Mouse (Mus musculus): ENCODE measurements around the gene Ttc7b.

The Ttc7b gene

DNA sequence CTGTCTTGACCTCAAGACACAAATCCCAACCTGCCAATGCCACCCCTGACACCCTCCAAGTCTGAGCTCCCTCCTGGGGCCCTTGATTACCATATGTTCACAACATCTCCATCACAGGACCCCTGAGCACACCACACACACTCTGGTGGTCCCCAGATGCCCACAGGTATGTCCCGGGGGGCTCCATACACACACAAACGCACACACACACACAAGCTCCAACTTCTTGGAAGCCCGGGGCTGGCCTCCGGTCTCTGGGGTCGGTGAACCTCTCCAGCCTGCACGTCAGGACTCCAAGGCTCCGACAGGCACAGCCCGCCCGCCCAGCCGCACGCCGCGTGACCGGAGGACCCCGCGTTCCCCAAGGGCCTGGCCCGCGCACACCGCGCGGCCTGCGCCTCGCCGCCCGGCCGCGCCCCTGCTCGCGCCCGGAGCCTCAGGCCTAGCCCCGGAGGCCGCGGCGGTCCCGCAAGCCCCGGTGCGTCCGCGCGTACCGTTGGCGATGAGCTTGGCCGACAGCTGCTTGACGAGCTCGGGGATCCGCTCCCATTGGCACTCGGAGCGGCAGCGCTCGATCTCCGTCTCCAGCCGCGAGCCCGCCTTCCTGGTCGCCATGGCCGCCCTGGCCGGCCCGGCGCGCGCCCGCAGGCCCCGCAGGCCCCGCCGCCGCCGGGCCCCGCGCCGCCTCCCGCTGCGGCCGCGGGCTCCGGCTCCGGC lies 391 bp downstream of the Ttc7b start:
- DNase-seq (ENCODE audit: low spot score), result peak; percentile 11

DNA sequence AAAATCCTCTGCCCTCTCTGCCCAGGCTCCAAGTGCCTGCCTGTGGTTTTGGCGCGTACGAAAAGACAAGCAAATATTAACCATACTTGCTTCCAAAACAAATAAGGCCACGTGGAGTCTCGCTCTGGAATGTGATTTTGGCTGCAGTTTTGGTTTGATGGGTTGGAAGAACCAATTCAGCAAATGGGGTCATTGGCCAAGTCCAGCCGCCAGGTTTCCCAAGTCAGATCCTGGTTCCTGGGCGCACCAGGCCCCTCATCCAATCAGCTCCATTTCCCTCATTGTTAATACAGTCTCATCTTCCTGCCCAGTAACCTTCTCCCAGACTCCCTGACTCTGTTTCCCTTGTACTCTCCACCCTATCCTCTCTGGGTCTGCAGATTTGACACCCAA lies 946 bp downstream of the Ttc7b start:
- no peak for DNase-seq (ENCODE audit: low spot score)

DNA sequence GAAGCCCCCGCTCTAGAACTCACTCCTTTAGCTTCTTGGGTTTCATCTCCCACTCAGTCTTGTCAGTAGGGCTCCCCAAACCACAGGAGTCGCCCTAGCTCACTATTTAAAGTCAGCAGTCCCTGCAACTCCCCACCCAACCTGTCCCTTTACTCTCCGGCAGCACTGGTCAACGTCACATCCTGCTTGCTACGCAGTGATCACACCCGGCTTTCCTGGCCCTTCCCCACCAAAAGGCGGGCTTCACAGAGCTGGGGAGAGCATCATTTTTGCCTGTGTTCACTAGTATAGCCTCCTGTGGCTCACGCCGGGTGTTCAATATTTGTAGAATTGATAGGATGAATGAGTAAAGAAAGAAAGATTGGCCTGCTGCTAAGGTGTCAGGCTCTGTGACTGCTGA lies 3.3 kb downstream of the Ttc7b start:
- DNase-seq (ENCODE audit: low spot score), result no peak

DNA sequence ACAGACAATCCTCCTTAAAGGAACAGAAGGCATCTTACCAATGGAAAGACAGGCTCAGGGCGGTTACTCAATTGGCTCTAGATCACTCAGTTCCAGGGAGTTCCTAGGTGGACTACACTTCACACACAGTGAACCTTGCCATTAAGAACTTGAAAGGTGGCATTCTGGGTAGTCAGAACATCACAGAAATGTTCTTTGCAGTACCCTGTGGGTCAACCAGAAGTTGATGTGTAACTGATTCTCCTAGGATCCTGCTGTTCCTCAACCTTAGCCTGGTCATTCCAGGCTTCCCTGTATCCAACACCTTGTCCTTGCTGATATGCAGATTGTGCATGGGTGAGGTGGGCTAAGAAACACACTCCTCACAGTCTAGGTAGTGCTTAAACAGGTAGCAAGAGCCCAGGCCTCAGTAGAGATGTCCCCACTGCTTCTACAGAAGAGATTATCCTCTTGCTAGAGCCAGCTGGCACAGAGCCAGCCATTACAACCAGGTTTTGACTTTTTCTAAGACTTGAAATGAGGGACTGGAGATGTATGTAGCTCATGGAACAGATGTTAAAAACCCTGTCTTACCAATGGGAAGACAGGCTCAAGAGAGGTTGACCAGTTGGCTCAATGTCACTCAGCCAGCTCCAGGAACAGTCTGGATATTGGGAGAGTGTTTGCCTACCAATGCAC lies 4.3 kb downstream of the Ttc7b start:
- no peak for DNase-seq (ENCODE audit: low spot score)

DNA sequence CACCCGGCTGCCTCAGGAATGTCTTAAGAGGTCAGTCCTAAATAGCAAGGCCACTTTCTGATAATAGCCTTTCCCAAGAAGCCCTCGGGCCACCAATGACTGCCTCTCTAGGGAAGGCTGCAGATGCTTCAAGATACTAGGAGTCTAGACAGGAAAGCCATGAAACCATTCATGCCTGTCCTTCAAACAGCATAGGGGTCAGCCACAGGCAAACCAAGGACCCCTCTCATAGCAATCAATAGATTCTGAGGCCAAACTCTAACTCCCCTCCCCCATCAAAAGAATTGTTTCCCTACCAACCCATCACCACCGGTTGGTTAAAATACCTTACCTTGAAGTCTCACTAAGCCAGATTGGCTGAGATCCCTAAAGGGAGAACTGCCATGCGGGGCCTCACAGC lies 5.1 kb downstream of the Ttc7b start:
- no peak for DNase-seq (ENCODE audit: low spot score)

DNA sequence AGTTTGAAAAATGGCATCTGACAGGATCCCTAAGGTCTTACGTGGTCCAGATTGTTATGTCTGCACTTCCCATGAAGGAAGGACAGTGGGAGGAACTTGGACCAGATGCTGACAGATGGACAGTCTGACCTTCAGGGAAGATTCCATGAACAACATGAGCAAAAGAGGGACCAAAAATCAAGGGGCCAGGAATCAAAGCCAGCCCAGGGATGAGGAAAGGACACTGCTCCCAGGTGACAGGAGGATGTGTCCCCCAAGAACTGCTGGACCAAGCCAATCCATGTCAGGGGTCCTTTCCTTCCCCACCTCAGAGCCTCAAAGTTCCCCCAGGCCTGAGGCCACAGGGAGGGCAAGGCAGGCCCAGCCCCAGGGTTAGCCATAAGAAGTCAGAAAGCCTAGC lies 6.0 kb downstream of the Ttc7b start:
- no peak for DNase-seq (ENCODE audit: low spot score)

DNA sequence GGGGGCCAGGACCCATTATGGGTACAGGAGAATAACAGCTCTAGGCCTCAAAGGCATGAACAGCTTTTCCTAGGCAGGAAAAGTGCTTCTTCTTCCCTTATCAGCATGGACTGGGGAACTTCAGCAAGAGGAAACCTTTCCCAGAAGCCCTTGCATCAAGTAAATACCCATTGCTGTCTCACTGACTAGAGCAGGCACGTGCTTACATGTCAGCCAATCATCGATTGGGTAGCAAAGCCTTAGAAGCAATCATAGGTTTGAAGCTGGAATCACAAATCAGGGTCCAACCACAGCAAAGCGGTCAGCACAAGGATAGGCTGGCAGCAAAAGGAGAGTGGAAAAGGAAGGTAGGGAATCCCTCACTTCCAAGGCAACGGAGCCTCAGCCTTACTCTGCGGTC lies 7.5 kb downstream of the Ttc7b start:
- no peak for DNase-seq (ENCODE audit: low spot score)

DNA sequence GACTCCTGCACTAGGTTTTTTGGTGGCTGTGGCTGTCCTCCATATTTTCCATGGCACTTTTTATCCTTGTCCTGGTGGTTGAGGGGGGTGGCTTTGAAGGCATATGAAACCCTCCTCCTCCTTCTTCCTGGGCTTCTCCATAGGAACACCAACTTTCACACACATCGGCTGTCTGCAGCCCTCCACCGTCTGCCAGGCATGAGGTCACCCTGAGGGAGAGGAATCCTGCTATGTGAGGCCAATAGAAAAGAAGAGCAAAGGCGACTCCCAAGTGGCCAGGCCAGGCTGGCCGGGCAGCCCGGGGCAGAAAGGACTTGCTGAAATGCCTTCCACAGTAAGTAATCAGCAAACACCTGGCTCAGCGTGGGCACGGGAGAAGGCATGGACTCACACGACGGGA lies 8.0 kb downstream of the Ttc7b start:
- DNase-seq (ENCODE audit: low spot score), result no peak

DNA sequence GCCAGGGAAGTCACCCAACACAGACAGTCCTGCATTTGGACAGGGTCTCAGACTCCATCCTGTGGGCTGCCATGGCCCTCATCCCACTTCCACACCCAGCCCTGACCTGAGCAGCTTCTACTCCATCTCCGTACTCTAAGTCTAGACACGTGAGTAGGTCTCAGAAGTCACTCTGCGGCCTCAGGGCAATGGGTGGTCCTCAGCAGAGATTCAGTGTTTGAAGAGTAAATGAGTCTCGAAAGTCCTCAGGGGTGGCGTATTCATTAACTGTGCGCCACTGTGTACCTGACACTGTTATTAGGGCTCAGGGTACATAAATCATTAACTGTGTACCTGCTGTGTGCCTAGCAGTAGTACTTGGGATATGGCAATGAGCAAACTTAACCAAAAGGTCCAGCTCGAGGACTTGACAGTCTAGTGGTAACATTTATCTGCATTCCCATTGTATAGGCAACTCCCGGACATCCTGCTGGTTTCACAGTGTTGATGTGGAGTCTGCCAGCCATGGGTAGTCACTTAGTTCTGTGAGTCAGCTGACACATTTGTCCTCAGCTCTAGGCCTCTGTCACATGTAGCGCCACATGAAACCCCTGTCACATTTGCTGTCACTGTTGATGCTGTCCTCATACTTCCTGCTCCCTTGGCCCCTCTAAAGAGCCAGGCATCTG lies 10.9 kb downstream of the Ttc7b start:
- DNase-seq (ENCODE audit: low spot score), result no peak

DNA sequence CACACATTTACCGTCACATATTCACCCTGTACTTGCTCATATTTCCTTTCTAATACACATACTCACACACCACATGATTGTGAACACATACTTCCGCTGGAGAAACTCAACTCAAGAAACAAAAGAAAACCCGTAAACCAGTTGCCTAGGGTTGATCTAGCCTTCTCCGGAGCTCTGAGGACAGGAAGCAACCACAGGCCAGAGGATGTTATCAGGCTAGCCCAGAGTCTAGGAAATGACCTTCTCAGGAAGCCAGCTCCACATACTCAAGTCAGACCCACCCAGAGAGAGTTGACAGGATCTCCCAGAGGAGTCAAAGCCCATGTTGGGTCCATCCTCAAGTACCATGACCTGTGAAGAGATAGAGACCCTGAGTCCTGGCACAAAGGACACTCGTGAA lies 12.0 kb downstream of the Ttc7b start:
- no peak for DNase-seq (ENCODE audit: low spot score)

DNA sequence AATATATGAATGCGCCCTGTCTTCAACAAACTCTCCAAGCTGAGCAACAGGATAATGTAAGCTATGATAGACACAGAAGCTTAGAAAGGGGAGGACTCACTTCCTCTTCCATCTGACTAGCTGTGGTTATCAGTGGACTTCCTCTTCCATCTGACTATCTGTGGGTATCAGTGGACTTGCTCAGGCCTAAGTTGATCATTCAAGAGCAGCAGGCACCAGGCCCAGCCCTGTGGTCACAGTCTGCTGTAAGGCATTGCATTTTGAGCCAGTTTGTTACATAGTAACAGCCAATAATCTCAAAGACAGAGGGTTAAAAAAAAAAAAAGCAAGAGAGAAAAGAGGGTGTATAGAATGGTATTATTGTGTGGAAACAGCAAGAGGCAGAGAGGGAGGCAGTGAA lies 15.1 kb downstream of the Ttc7b start:
- no peak for DNase-seq (ENCODE audit: low spot score)

DNA sequence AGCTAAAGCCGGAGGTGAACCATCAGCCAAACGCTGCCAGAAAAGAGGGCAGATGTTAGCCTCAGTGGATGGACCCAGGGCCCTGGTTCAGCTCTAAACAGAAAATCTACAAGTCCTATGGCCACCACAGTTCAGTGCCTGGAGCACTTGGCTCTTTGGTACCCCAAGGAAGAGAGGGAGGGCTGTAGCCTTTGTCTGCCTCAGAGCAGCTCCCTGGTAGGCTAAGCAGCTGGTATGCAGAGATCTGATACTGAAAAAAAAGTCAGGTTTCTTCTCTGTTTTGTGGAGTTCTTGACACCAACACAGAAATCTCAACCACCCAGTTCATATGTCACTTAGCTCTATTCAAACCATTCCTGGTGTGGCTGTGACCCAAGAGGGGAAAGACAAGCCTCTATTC lies 16.0 kb downstream of the Ttc7b start:
- no peak for DNase-seq (ENCODE audit: low spot score)

DNA sequence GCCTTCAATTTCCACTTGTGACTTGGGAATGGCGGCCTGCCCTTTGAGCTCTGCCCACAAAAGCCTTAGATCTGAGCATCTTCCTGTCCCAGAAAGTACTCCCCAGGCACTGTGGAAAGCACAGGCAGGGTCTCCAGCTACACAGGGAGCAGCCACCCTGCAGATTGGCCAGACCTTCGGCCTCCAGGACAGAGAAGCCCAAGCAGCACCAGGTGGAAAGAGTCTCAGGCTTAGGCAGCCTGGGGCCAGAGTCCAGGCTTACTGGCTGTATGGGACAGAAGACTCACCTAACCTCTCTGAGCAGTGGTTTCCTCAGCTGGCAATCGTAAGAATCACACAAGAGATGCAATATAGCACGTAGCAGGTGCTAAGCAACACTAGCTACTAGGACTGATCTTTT lies 17.0 kb downstream of the Ttc7b start:
- DNase-seq (ENCODE audit: low spot score), result no peak

DNA sequence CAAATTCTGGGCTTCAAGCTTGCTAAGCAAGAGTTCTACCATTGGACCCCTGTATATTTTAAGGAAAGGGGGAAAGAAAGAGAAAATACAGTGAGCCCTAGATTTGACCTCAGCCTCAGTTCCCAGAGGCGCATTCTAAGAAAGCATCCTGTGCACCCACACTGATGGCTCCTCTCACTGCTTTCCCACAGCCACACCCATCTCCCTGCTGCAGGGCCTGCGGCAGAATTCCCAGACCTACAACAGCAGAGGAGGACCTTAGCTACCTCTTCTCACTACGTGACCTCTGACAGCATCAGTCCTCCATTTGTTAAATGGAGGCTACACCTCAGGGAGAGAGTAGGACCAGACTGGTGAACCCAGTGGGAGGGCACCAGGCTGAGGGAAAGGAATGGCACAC lies 18.1 kb downstream of the Ttc7b start:
- no peak for DNase-seq (ENCODE audit: low spot score)

DNA sequence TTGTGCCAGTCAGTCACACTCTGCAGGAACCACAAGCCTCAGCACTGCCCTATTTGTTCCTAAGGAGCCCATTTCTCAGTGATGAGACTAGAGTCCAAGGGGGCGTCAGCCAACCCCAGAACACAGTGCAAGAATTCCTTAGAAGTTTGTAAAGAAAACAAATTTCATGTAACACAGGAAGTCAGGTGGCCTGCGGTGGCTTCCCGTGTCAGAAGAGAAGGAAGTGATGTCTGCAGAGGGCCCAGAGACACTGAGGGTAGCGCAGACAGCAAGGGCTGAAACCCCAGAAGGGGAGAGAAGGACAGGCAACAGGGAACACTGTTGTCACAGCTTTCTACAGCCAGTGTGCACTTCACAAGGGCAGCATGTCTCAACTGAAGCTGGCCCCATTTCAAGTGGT lies 19.4 kb downstream of the Ttc7b start:
- no peak for DNase-seq (ENCODE audit: low spot score)

DNA sequence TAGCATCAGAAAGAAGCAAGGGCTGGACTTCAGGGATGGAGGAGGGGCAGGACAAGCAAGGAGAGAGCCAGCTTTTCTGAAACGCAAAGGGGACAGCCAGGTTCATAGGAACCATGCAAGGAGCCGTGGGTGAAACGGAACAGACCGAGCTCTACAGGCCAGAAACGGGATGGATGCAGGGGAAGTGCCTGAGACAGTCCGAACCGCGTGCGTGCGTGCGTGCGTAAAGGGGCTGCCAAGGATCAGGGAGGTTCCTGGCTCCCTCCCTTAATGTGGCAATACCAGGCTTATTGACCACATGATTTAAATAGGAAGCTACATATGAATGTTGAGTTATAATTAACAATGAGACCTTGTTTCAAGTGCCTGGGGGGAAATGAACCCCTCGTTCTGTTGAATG lies 21.2 kb downstream of the Ttc7b start:
- DNase-seq (ENCODE audit: low spot score), result no peak

DNA sequence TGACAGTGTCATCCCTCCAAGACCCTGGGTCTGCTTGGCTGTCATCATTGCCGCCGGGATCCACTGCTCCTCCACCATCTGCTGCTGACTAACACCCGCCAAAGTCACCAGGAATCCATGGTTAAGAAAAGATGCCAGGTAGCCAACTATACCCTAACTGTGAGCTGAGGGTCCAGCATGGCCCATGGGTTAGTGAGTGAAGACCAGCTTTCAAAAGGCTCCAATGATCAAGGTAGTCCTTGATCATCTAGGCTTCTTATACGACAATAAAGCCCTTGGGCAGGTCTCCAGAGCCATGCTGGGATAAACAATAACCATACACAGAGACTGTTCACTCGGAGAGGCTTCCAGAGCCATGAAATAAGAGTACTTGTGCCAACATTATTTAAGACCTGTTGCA lies 22.6 kb downstream of the Ttc7b start:
- DNase-seq (ENCODE audit: low spot score), result no peak

DNA sequence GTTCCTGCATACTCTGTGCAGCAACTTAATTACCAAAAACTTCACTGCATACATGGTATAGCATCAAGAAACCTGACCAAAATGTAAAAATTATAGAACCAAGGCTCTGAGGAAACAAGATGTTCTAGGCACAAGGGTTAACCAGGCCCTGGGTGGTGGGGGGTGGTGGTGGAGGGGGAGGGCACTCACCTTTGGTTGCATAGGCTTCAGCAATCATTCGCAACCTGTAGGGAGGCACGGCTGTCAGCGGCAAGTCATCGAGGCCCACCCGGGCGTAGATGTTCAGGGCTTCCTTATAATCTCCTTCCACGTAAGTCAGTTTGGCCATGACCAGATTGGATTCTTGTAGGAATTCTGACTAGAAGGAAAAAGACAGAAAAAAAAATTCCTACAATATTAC lies 25.5 kb downstream of the Ttc7b start:
- no peak for DNase-seq (ENCODE audit: low spot score)

DNA sequence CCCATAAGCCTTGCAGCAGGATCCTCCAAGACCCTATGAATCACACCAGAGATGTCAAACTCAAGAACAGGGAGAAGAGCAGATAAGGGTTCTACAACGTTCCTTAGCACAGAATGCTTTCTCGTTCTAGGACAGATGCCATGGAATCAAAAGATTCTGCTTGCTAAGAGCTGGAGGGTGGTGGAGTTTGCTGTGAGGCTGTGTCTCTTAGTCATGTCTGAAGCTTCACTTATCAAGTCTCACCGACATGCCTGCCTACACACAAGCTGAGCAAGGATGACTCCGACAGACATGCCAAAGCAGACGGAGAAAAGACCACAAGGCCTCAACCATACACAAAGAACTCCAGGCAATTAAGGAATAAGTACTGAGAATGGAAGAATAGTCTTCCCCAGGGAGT lies 27.4 kb downstream of the Ttc7b start:
- no peak for DNase-seq (ENCODE audit: low spot score)

DNA sequence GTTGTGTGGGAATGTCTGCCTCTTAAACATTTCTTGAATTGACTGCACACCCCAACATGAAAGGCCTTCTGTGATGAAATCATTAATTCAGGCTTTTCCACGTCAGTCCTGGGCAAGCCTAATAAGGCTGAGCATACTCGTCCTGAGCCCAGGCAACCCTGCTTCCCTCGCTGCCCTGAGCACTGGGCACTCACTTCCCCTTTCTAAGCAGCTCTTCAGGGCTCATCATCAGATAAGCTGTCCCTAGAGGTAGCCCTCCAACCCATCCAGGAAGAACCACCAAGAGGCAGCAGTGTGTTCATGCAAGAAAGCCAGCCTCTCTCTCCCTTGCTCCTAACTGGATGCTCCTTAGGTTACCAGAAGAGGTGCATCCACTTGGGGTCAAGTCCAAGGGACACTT lies 27.9 kb downstream of the Ttc7b start:
- no peak for DNase-seq (ENCODE audit: low spot score)

DNA sequence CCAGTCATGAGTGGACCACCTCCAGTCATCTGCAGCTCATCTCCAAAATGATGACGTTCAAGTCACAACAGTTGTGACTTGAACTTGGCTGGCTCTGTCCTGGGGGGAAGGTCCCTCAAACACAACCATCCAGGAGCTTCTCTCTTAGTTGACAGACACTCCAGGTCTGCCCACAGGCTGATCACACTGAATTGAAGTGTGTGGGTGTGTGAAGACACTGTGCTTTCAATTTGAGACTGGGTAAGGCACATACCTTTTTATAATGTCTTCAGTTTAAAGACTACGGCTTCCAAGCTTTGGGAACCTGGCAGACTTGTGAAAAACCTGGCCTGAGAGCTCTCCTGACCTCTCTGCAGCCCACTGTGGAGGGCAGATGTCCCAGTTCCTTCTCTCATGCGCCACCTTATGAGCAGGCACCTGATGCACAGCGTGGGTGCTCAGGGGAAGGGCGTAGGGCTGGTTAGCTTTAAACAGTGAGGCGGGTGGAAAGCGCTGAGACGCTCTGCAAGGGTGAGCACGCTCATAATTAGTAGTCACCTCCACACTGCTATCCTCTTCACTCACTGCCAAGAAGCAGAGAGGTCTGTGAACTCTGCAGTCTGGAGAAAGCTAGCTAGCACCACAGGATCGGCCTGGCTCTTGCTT lies 28.5 kb downstream of the Ttc7b start:
- peak; percentile 2 for DNase-seq (ENCODE audit: low spot score)

DNA sequence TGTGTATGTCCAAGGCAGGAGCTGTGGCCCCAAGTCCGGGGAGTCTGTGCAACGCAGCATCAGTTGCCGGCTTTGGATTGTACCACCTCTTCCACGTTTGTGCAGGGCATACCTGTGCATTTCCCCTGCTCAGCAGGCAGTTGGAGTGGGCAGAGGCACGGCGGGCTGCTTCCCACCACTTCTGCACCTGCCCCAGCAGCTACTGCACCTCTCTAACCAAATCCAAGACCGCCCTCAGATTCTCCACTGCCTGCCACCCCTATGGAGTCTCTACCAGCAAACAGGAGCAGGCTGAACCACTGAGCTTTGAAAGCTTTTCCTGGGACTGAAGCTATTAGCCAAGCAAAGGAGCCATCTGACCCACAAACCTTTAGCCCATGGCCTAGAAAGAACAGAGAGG lies 30.8 kb downstream of the Ttc7b start:
- no peak for DNase-seq (ENCODE audit: low spot score)

DNA sequence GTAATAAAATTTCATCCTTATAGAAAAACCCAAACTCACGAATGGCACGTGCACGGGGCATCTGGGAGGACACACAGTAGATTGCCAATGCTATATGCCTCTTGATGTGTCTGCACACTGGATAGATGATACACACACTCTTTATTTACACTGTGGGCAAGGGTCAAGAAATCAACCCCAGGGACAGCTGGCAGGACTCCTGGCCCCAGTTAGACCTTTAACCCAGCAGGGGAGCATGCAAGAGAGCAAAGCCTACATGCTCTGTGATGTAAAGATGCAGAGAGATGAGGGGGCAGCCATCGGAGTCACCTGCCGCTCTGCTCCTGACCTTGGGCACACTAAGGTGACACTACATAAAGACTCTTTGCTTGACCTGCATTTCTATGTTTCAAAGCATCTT lies 32.3 kb downstream of the Ttc7b start:
- no peak for DNase-seq (ENCODE audit: low spot score)
